Mouse (Mus musculus): ENCODE measurements around the gene Vcp. TPM values are rescaled to one million over a fixed set of nuclear protein-coding genes. Genes with fewer than 3 reads are reported as not detected.

Vcp gene
- total and polyA plus RNA-seq, 3 experiments, result 200 to 462 (median 237) TPM

- H3K4me1 ChIP-seq (ENCODE audit: control insufficient read depth in 1 of 2, insufficient read depth in 2 of 2), result peaks cover 22 to 79% of the 10 kb centered on the region in 2 experiments
- DNase-seq (ENCODE audit: extremely low read depth), result peak; percentile 99
- H3K36me3 ChIP-seq (replicated peaks in 1 of 2; ENCODE audit: control insufficient read depth in 1 of 2, insufficient read depth in 1 of 2, low read length in 1 of 2), result peaks cover 0 to 18% of the 10 kb centered on the region in 2 experiments
- no peaks in the 10 kb centered on the region for H3K27me3 ChIP-seq (replicated peaks)
- TF ChIP-seq RCOR1 (conservative IDR thresholded peaks at IDR 0.05; ENCODE audit: low read depth, low read length) (no peak), ZC3H11A (IDR thresholded peaks at IDR 0.05; ENCODE audit: low read depth, low read length) (no peak), MAFK (IDR thresholded peaks at IDR 0.05; ENCODE audit: insufficient replicate concordance, low read length) (no peak), UBTF (IDR thresholded peaks at IDR 0.05; ENCODE audit: low read depth, low read length) (no peak), KAT2A (IDR thresholded peaks at IDR 0.05; ENCODE audit: insufficient replicate concordance, low read length) (no peak), POLR2A (IDR thresholded peaks at IDR 0.05; ENCODE audit: low read depth, low read length) (peak; percentile 65; the same call in 1 of the 2 replicates), MXI1 (IDR thresholded peaks at IDR 0.05; ENCODE audit: low read depth, low read length) (no peak; the same call in 1 of the 2 replicates), NRF1 (IDR thresholded peaks at IDR 0.05; ENCODE audit: low read depth, low read length) (no peak; the same call in 1 of the 2 replicates), HCFC1 (IDR thresholded peaks at IDR 0.05; ENCODE audit: low read depth, low read length) (no peak; the same call in 1 of the 2 replicates), MEF2A (IDR thresholded peaks at IDR 0.05; ENCODE audit: borderline replicate concordance, low read depth, low read length) (no peak; the same call in 1 of the 2 replicates), ZKSCAN1 (IDR thresholded peaks at IDR 0.05; ENCODE audit: borderline replicate concordance, low read depth, low read length) (no peak), MAX (IDR thresholded peaks at IDR 0.05; ENCODE audit: low read length) (peak; percentile 42; the same call in 1 of the 2 replicates), SIN3A (IDR thresholded peaks at IDR 0.05; ENCODE audit: low read length) (peak; percentile 97), TBP (conservative IDR thresholded peaks at IDR 0.05; ENCODE audit: low read depth, low read length) (peak; percentile 74), E2F4 (IDR thresholded peaks at IDR 0.05; ENCODE audit: insufficient replicate concordance, low read depth, low read length) (no peak), NELFE (IDR thresholded peaks at IDR 0.05; ENCODE audit: low read depth, low read length) (0 out of 2 replicates have a peak, but pooled peaks have one; percentile 34), BHLHE40 (IDR thresholded peaks at IDR 0.05; ENCODE audit: low read depth, low read length) (peak; percentile 63), EP300 (IDR thresholded peaks at IDR 0.05; ENCODE audit: low read length) (no peak), ZMIZ1 (IDR thresholded peaks at IDR 0.05; ENCODE audit: low read depth, low read length) (0 out of 2 replicates have a peak, but pooled peaks have one; percentile 50), CHD1 (IDR thresholded peaks at IDR 0.05; ENCODE audit: low read depth, low read length) (no peak), POLR2AphosphoS2 (IDR thresholded peaks at IDR 0.05; ENCODE audit: low read depth, low read length) (no peak), IRF4 (IDR thresholded peaks at IDR 0.05; ENCODE audit: low read depth, low read length) (peak; percentile 43; the same call in 1 of the 2 replicates), SMC3 (IDR thresholded peaks at IDR 0.05; ENCODE audit: low read depth, low read length) (no peak), MYC (IDR thresholded peaks at IDR 0.05; ENCODE audit: low read depth, low read length) (0 out of 2 replicates have a peak, but pooled peaks have one; percentile 20), USF1 (IDR thresholded peaks at IDR 0.05; ENCODE audit: low read depth, low read length) (0 out of 2 replicates have a peak, but pooled peaks have one; percentile 7), PAX5 (IDR thresholded peaks at IDR 0.05; ENCODE audit: low read length) (no peak), MAZ (IDR thresholded peaks at IDR 0.05; ENCODE audit: low read depth, low read length) (peak; percentile 75; the same call in 1 of the 2 replicates), RAD21 (IDR thresholded peaks at IDR 0.05; ENCODE audit: low read depth, low read length) (no peak), JUND (conservative IDR thresholded peaks at IDR 0.05; ENCODE audit: low read depth, low read length) (no peak), USF2 (conservative IDR thresholded peaks at IDR 0.05; ENCODE audit: low read depth, low read length) (no peak), CHD2 (IDR thresholded peaks at IDR 0.05; ENCODE audit: low read length) (0 out of 2 replicates have a peak, but pooled peaks have one; percentile 14), CTCF (conservative IDR thresholded peaks at IDR 0.05 in 1 of 2, IDR thresholded peaks at IDR 0.05 in 1 of 2; ENCODE audit: low read depth in 2 of 2, low read length in 2 of 2) (no peak), ETS1 (conservative IDR thresholded peaks at IDR 0.05; ENCODE audit: low read depth, low read length) (peak; percentile 98), TCF12 (IDR thresholded peaks at IDR 0.05; ENCODE audit: low read depth, low read length) (peak; percentile 60; the same call in 1 of the 2 replicates), JUN (IDR thresholded peaks at IDR 0.05; ENCODE audit: insufficient read depth, low read depth, low read length) (no peak), ZNF384 (IDR thresholded peaks at IDR 0.05; ENCODE audit: low read depth, low read length) (no peak), GABPA (IDR thresholded peaks at IDR 0.05; ENCODE audit: insufficient replicate concordance, low read depth, low read length) (no peak), ELF1 (IDR thresholded peaks at IDR 0.05; ENCODE audit: low read depth, low read length) (peak; percentile 67)
- in situ Hi-C loops (cut with MboI; ENCODE audit: low pct_ligation_motif_present, low pct_unique_long_range_greater_than_20kb, low sequenced_read_pairs), result no loop called here
- H3K9me3 ChIP-seq (replicated peaks; ENCODE audit: low read length), result no peaks in the 10 kb centered on the region
- no peak overlapping the region for H3K27ac ChIP-seq (ENCODE audit: insufficient read depth, low read depth)
- H3K9ac ChIP-seq (ENCODE audit: insufficient read depth, low read depth), result peak overlapping the region; percentile 69
- H3K4me3 ChIP-seq (replicated peaks in 1 of 3; ENCODE audit: low read depth in 2 of 3, low read length in 2 of 3, poor library complexity in 1 of 3), result peak overlapping the region; percentile 49 to 84 (median 58)
- dilution Hi-C loops (cut with MboI; ENCODE audit: extremely low pct_ligation_motif_present, extremely low pct_unique_long_range_greater_than_20kb, low sequenced_read_pairs), result no loop called here
- peak overlapping the region; percentile 66 for H3K4me2 ChIP-seq (ENCODE audit: insufficient read depth, low read depth, poor library complexity, severe bottlenecking)
- H3K79me2 ChIP-seq (replicated peaks; ENCODE audit: control insufficient read depth, extremely low read depth, insufficient read depth, poor library complexity, severe bottlenecking), result no peaks in the 10 kb centered on the region
These were observed 39.8 kb upstream of the Vcp start for GRCm38 (mm10) chr4:43040114-43040572.
